Mouse (Mus musculus) cerebellum, adult 2 months (tissue): ENCODE data around the gene Fras1.

Experiments used
- CTCF ChIP-seq: fragments of 200-500 bp; IDR thresholded peaks from 2 replicates; pipeline ENCODE4 v1.5.1; 2011; ENCODE audit warnings: low read depth, mild to moderate bottlenecking, control low read depth, low read length, moderate library complexity, borderline replicate concordance; ENCODE audit not compliant: insufficient read depth
- POLR2A ChIP-seq: fragments of 200-500 bp; IDR thresholded peaks from 2 replicates; pipeline ENCODE4 v1.6.1; 2011; ENCODE audit warnings: low read length, control low read depth, borderline replicate concordance; ENCODE audit not compliant: insufficient read depth

GRCm38 (mm10) chr5:96574586-96574985, 200.8 kb downstream of the Fras1 start:
- TF ChIP-seq CTCF (no peak), POLR2A (no peak)
